Mouse (Mus musculus): ENCODE measurements at regions not wholly inside any gene's neighbourhood (a gene's known extent, or its start where the extent isn't known, plus 50 kb on each side); places are given as distances from the start of the nearest gene placed in this dataset.

DNA sequence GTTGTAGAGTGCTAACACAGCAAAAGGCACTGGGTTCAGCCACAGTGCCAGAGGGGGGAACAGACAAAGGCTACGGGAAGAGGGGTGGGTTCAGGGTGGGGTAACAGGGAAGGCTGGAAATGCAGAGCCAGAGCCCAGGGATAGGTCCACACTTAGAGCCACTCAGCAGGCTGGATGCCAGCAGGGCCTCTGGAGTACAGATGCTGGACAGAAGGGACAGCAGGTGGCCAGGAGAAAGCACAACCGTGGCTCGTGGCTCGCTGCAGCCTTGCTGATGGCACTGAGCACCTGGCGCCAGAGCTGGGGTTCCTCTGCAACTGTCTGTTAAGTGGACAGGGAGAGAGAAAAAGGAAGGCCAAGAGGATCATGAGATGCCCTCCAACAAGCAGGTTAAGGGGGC, 174.2 kb downstream of the Mroh4 start:
- no peak for DNase-seq

DNA sequence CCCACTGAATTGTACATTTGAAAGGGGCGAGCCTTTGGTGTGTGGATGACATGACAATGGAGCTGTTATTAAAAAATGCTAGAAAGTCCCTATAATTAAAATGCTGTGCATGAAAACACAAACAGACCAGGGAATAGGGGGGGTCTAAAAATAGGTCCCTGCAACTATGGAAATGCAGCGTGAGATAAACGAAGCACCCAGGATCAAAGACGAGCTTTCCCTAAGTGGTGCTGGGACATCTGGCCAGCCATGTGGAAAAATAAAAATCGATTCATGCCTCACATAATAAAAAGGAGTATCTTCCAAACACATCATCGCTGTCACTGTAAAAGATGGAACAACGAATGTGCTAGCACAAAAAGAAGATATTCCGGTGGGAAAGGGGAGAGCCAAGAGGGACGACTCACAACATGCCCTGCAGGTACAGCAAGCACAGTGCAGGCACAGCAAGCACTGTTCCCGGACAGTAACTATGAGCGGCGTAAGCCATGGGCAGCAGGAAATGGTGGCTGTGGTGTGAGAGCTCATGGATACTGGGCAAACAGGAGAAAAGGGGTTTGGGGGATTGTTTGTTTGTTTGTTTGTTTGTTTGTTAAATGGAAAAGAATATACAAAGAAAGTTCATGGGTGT, 176.7 kb downstream of the Mroh4 start:
- DNase-seq, result peak; percentile 38

DNA sequence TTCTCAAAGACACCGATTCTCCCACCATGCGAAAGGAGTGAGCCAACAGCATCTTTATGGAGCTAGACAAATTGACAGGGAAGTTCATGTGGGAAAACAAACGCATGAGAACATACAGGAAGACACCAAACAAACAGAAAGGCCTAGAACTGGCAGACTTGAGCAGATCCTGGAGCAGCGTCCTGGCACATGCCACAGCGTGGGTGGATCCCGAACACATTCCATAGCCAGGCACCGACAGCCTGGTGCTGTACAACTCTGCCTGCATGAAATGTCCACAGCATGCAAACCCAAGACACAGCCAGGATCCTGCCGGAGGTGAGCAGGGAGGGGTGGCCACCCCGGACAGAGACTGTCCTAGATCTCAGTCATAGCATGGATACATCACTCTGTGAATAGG, 177.2 kb downstream of the Mroh4 start:
- DNase-seq, result peak; percentile 87

DNA sequence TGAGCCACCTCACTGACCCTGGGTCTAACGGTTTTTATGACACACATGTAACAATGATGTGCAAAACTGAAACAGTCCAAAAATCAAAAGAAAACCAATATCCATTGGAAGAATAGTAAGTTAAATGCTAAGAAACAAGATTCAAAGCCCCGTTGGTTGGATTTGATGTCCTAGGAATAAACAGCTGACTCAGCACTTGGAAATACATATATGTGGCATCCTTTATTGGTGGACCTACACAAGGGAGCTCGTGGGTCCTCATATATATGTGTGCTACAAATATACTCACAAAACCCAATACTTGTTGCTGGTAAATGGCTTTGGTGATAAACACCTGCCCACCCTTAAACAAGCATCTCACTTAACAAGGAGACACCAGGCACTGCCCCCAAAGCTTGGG, 178.2 kb downstream of the Mroh4 start:
- DNase-seq, result no peak

DNA sequence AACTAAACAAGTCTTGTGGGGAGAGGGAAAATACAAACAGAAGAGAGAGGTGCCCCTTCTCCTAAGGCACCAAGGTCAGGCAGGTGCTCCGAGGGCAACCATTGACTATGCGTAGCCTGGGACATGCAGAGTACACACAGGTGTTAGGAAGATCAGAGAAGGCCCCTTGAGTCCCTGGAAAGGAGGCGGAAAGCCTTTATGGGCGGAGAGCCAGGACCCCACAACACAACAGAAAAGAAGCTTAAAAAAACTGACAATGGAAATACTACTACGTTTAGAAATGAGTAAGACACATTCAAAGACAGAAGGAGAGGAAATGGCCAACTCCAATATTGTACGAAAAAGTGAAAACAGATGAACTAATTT, 179.5 kb downstream of the Mroh4 start:
- no peak for DNase-seq

DNA sequence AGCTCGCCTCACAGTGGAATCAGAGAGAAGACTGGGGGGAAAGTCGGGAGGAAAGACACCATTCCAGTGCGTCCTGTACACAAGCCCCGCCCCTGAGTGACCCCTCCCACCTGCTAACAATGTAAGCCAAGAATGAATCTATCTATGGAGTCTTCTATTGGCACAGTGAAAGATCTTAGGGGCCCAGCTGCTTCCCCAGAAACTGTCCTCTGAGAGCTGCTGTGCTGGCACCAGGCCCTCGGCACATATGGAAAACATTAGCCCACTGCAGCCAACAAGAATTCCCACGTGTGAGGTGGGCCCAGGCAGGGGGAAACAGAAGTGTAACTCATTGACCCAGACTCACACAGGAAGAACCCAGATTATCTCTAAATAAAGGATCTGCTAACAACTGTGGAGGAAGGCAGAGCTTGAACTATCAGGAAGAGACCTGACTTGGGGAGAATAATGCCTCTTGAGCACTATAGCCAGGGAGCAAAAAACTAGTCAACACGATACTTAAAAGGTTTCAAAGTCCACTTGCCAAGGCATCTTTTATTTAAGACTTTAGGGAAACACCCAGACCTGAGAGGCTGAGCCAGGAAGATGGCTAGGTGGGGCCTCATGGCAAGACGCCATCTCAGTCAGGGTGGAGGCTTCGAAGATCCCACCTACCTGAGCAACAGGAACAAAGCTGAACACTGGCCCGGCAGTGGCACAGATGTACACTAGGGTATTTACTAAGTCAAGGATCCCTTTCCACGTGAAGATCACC, 180.1 kb downstream of the Mroh4 start:
- no peak for DNase-seq

DNA sequence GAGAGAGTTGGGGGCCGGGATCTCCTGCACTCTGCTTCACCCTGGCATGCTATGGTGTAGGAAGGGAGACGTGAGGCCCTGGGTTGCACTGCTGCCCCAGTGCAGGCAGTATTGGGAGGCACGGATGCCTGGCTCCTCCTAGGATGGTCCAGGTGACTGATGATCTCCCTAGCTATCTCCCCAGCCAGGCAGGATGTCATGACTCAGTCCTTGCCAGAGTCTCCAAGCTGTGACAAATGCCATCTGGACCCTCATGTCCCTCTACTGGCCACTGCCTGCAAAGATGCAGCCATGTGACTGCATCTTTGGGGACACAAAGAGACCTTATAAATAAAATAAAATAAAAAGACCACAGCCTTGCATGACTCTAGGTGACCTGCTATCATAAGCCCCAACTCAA, 181.6 kb downstream of the Mroh4 start:
- no peak for DNase-seq

DNA sequence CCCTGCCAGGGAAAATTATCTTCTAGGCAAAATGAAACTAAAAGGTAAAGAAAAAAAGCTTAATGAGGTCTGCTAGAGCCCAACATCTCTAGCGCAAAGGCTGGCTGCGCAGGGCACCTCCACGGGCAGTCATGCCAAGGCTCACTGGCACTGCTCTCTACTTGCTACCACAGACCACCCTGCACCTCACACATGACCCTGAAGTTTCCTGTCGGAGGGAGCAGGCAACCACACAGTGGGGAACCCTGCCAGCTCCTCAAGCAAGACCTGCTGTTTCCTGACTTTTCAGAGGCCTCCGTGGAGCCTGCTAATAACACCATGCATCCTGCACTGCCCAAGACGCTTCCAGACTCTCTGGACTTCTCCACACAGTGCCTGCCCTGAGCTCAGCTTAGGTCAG, 182.3 kb downstream of the Mroh4 start:
- DNase-seq, result no peak

DNA sequence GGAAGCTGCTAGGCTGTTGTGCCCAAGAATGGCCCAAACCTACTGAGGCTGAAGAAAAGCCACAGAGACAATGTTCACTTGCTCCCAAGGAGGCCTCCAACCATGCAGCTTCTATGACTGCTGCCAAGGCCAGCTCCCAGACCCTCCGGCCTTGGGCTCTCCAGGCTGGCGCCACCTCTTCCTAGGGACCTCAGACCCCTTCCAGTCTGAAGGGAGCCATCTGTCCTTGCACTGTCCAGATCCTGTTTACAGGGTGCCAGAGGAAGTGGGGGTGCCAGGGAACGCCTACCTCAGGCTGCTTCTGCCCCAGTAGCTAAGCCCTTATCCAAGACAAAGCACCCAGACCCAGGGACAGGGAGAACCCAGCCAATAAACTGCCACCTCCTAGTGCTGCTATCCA, 183.7 kb downstream of the Mroh4 start:
- no peak for DNase-seq

DNA sequence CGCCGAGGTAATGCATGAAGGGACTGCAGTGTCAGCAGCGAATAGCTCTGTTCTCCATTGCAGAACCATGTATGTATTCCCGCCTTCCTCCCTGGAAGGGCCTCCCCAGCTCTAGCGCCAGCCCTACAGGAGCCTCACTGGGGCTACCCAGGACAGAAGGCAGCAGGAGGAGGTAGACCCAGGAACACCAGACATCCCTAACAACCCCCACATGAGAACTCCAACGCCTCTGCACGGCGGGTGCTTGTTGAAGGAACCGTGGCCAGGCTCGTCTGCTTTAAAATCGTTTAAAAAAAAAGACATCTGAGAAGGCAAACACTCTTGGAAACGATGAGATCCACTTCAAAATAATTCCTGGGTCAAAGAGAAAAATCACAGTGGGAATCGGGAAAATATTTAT, 194.3 kb downstream of the Mroh4 start:
- peak; percentile 32 for DNase-seq

DNA sequence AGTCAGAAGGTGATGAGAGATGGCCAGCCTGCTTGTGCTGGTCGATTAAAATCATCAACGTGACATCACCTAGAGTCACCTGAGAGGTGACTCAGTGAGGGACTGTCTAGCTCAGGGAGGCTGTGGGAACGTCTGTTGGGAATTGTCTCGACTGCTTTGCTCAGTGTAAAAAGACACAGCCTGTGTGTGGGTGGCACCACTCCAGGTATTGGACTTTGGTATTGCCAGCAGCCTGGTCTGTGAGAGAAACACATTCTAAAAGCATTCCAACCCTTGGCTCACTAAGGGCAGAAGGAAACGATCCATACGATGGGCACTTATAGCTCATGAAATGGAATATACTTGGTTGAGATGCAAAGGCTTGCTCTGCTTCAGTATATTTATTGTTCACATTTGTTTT, 209.2 kb downstream of the Mroh4 start:
- no peak for DNase-seq

DNA sequence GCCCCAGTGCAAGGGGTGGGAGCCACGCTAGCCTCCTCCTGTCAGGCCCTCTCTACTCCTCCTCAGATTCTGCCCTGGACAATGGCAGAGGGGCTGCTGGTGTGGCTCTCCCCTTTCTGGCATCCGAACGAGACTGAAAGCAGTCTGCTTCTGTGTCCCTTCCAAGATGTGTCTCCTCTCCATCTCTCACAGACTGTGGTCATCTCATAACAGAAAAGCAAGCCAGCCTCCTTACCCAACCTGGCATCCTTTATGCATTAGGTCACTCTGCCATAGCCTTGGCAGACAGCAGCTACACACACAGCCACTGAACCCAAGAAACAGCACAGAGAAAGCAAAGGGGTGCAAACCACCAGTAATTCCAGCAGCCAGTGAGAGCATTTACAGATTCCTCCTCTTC, 213.2 kb downstream of the Mroh4 start:
- no peak for DNase-seq

DNA sequence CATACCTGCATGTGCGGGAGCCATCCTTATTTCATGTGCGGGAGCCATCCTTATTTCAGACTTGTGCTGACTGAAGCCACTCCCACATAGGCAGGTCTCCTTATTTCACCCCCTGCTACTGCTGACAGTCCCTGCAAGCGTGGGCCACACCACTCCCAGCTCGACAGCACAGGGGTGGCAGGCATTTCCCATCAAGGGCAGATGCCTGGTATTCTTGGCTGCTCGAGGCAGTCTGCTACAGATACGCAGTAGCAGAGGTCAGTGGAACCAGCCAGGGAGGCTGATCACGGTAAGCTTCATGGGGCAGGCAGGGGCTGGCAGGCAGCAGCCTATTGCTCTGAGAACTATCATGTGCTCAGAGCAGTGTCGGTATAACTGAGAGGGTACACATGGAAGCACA, 215.6 kb downstream of the Mroh4 start:
- DNase-seq, result no peak

DNA sequence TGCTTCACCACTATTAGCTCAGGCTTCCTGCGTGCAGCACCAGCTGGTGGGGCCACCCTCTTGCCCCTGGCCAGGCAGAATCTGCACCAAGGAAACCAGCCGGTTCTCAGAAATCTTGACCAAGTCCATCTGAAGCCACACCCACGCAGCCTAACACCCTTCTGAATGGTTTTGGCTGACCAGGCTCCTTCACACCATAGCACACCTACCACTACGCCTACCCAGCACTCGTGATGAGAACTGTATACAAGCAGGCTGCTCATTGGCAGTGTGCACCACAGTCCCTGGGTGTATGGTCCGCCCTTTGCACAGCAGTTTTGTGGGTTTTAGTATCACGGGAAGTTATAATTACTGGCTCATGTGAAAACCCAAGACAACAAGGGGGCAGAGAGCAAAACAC, 217.5 kb downstream of the Mroh4 start:
- no peak for DNase-seq

DNA sequence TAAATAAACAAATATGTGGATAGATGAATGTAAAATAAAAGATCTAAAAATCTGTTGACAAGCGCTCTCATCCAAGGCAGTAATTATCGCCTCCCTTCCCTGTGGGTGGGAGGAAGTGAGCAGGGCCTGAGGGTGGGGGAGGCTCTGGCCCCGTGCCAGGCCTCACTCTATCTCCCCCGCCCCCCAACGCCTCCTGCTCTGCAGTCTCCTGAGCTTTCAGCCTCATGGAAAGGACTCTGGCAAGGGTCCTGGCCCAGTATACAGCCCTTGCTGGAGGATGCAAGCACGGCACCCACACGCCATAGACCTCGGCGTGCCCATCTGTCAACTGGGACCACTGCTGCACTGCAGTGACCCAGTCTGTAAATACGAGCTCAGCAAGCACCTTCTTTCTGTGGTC, 222.9 kb downstream of the Mroh4 start:
- DNase-seq, result peak; percentile 62

DNA sequence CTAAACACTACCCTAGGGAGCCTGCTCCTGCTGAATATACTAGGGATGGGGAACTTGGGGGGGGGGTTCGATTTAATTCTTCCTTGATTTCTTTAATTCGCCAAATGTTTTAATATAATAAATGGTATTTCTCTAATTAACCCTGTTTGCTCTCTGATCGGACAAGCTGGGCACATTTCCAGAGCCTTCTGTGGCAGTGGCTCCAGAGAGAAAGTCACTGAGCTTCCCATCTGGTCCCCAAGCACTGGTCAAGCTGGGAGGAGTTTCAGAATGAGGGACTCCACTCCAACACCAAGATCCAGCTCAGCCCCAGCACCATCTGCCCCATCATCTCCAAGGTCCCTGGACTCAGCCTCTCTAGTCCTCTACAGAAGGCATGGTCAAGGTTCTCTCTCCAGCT, 223.9 kb downstream of the Mroh4 start:
- no peak for DNase-seq

DNA sequence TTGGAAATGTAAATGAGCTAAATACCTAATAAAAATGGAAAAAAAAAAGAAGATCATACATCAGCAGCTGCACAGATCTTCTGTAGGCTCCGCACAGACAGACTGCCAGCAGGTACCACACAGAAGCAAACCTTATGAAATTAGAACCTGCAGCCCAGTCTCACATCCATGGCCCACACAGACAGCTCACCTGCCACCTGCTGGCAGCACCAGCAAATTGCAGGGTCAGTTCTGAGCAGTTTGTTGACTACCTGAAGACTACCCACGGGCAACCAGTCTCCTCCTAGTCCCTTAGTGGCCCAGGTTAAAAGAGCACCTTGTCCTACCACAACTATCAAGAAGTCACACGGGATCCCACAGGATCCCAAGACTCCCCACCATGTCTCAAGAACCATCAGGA, 225.1 kb downstream of the Mroh4 start:
- DNase-seq, result no peak

DNA sequence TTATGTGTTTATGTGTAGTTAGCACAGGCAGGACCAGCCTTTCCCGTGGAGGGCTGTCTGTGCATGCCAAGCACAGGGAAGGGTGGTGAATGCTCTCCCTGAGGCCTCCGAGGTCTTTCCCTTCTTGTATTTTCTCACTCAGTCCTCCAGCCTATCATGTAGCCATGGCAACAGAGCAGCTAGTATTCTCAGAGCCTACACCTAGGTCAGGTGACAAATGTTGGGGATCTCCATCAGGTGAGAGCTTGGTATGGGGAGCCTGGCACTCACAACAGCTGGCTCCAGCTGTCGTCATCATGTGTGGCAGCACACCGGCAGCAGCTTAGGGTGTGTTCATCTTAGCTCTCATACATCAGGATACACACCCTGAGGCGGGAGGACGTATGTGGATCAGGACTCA, 231.3 kb downstream of the Mroh4 start:
- no peak for DNase-seq

DNA sequence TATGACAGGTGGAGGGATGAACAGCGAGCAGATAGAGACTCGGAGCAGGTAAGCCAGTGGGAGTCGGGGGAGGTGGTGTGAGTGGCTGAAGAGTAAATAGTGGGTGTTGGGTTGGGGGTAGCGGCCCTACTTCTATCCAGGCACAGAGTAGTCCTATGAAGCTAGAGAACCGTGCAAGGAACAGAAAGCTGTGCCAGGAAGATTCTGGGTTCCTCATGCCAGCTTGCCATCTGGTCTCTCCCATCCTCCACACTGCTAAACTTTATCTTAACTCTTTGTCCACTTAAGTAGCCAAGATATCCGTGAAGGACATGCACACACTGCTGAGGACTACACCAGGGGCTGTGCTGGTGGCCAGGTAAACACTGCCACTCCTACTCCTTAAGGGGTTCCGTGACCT, 234.9 kb downstream of the Mroh4 start:
- DNase-seq, result peak; percentile 17

DNA sequence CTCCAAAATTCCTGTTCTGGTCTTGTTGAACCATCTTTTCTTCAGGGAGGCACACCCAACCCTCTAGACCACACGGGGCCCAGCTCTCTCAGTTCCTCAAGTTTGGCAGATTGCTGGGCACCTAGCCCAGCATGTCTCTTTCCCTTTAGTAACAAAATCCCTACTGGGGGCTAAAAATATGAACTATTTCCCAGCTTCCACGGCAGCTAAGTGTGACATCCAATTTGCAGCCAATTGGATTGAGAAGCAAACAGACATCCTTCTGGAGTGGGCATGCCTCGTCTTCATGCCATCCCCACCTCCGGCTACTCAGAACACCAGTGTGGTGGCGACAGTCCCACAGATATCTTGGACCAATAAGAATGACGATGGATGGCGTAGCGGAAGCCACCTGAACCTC, 240.1 kb downstream of the Mroh4 start:
- DNase-seq, result peak; percentile 38

DNA sequence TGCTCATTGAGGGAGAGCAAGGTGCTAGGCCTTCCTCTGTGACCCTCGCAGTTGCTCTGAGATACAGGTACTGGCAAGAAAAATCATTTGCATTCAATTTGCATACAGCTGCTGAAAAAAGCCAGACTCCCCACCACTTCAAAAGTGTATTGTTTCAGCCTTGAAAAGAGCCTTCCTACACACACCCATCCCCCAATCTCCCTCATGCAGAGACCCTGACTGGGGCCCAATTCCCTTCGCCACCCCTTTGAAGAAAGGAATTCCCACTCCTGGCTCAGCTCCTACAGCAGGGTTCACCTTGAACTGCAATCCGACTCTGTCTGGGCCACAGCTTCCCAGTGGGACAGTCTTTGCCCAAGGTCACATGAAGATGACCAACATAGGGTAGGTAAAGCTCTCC, 248.6 kb downstream of the Mroh4 start:
- no peak for DNase-seq

DNA sequence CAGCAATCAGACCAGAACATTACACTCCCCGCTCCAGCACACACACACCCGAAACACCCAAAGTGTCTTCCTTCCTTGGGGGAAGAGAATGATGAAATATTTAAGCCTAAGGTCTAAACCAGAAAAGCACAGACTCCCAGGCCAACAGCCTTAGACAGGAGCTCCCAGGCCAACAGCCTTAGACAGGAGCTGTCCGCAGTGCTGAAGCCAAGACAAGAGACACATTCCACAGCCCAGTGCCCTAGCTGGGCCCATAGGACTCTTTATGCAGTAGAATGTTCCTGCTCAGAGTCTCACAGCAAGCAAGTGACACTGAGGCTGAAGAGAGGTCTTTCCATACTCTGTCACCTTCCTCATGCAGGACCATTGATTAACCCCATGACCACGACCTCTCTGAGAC, 253.6 kb downstream of the Mroh4 start:
- no peak for DNase-seq

DNA sequence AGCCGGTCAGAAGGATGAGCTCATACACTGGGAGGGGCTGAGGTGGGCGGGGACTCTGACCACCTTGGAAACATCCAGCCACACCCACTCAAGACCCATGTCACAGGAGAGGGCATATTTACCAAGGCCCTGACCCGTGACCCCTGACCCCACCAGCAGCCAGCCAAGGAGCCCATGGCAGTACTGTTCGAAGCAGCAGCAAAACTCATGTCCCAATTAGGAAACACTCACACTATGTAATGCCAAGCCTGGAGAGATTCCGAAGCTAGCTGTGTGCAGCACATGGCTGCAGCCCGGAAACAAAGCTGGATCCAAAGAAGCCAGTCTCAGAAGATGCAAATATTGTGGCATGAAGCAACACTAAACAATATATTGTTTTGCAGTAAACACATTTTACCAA, 256.8 kb downstream of the Mroh4 start:
- no peak for DNase-seq

DNA sequence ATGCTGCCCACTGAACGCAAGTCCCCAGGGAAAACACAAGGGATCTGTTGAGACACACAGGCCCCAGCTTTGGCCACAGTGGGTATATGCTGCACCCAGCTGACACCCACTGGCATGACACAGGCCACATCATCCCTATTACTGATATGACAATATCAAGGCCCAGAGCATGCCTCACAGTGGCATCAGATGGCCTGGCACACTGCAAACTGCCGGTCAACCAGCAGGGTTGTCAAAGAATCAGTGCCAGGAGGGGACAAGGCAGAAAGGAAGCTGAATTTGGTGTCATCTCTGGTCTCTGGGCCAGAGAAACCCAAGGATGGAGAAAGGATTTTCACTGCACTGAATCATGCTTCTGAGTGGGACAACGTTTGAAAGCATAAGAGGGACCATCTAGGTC, 266.7 kb downstream of the Mroh4 start:
- DNase-seq, result no peak

DNA sequence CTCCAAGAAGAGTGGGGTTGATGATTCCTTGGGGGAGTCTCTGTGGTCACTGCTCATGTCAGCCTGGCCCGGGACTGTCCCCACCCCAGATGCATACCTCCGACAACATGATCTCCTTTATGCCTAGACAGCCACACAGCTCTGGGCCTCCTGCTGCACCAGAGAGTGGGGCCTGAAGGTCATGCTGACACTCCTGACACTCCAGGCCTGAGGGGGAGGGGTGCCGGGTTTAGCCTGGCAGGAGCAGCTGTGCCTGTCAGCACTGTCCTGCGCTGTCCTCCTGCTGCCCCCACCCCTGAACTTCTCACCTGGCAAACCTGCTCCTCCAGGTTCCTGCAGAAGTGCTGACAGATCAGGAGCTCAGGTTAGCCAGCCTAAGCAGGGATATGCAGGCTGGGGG, 288.2 kb downstream of the Mroh4 start:
- no peak for DNase-seq

Data from layer of hippocampus, adult 9-11 months (tissue).